Mouse (Mus musculus): ENCODE data around the gene Dapk3. TPM values are rescaled to one million over a fixed set of nuclear protein-coding genes. Genes with fewer than 3 reads are reported as not detected.
A peak's percentile ranks its signal among the peaks of the same experiment; 100 is the strongest.
"Not testable (repeated sequence)": the region's sequence is repeated elsewhere in the genome, so short reads cannot be mapped to it uniquely, and the experiment has no call there.

The Dapk3 gene
- polyA plus RNA-seq, 1 experiment from 2014 or later = 56.4 TPM

- not testable (repeated sequence) for H3K36me3 ChIP-seq (ENCODE audit: control insufficient read depth, insufficient read depth, low read length); H3K4me1 ChIP-seq (ENCODE audit: control insufficient read depth, insufficient read depth, low read length); DNase-seq (ENCODE audit: low spot score); H3K9me3 ChIP-seq (ENCODE audit: control insufficient read depth, low read length); H3K27me3 ChIP-seq (ENCODE audit: control insufficient read depth, insufficient read depth, low read length); ATAC-seq (ENCODE audit: insufficient read depth, low FRiP score, low TSS enrichment); H3K4me3 ChIP-seq (ENCODE audit: low read depth, low read length); H3K27ac ChIP-seq (ENCODE audit: low read depth, low read length); H3K9ac ChIP-seq (ENCODE audit: low read length); H3K4me2 ChIP-seq (ENCODE audit: low read depth)
- 23% methylated on average over 1 of the region's 1 CpGs for WGBS
These were observed 34.5 kb downstream of the Dapk3 start for GRCm38 (mm10) chr10:81217267-81217666.

- peak; percentile 61 for DNase-seq (ENCODE audit: low spot score)
- H3K4me2 ChIP-seq (ENCODE audit: low read depth) = no peak overlapping the region
- H3K4me3 ChIP-seq (ENCODE audit: low read depth, low read length) = no peak overlapping the region
- no peaks in the 10 kb centered on the region for H3K9me3 ChIP-seq (ENCODE audit: control insufficient read depth, low read length)
- H3K36me3 ChIP-seq (ENCODE audit: control insufficient read depth, insufficient read depth, low read length) = no peaks in the 10 kb centered on the region
- H3K9ac ChIP-seq (ENCODE audit: low read length) = no peak overlapping the region
- no peak overlapping the region for H3K27ac ChIP-seq (ENCODE audit: low read depth, low read length)
- peak; percentile 53; the same call in 1 of the 2 replicates for ATAC-seq (ENCODE audit: insufficient read depth, low FRiP score, low TSS enrichment)
- WGBS = 43% methylated on average over 7 of the region's 7 CpGs
- H3K27me3 ChIP-seq (ENCODE audit: control insufficient read depth, insufficient read depth, low read length) = no peaks in the 10 kb centered on the region
- no peaks in the 10 kb centered on the region for H3K4me1 ChIP-seq (ENCODE audit: control insufficient read depth, insufficient read depth, low read length)
These were observed 35.2 kb downstream of the Dapk3 start for GRCm38 (mm10) chr10:81217964-81218363.

GRCm38 (mm10) chr10:81221402-81222015 is 38.7 kb downstream of the Dapk3 start:
- Histone ChIP-seq H3K9me3 (ENCODE audit: control insufficient read depth, low read length) (no peaks in the 10 kb centered on the region), H3K36me3 (ENCODE audit: control insufficient read depth, insufficient read depth, low read length) (no peaks in the 10 kb centered on the region), H3K4me2 (ENCODE audit: low read depth) (no peak overlapping the region), H3K27ac (ENCODE audit: low read depth, low read length) (no peak overlapping the region), H3K27me3 (ENCODE audit: control insufficient read depth, insufficient read depth, low read length) (no peaks in the 10 kb centered on the region), H3K4me1 (ENCODE audit: control insufficient read depth, insufficient read depth, low read length) (no peaks in the 10 kb centered on the region), H3K9ac (ENCODE audit: low read length) (no peak overlapping the region), H3K4me3 (ENCODE audit: low read depth, low read length) (no peak overlapping the region)
- ATAC-seq (ENCODE audit: insufficient read depth, low FRiP score, low TSS enrichment) = no peak
- 82% methylated on average over 5 of the region's 5 CpGs for WGBS
- no peak for DNase-seq (ENCODE audit: low spot score)

GRCm38 (mm10) chr10:81223731-81224130 is 40.9 kb downstream of the Dapk3 start:
- not testable (repeated sequence) for H3K9me3 ChIP-seq (ENCODE audit: control insufficient read depth, low read length); H3K27me3 ChIP-seq (ENCODE audit: control insufficient read depth, insufficient read depth, low read length); H3K4me1 ChIP-seq (ENCODE audit: control insufficient read depth, insufficient read depth, low read length); H3K27ac ChIP-seq (ENCODE audit: low read depth, low read length); H3K9ac ChIP-seq (ENCODE audit: low read length); H3K4me3 ChIP-seq (ENCODE audit: low read depth, low read length); H3K36me3 ChIP-seq (ENCODE audit: control insufficient read depth, insufficient read depth, low read length); DNase-seq (ENCODE audit: low spot score); ATAC-seq (ENCODE audit: insufficient read depth, low FRiP score, low TSS enrichment); H3K4me2 ChIP-seq (ENCODE audit: low read depth)
- 56% methylated on average over 2 of the region's 2 CpGs for WGBS

GRCm38 (mm10) chr10:81229735-81230437 is 47.1 kb downstream of the Dapk3 start:
- no peak overlapping the region for H3K27ac ChIP-seq (ENCODE audit: low read depth, low read length)
- H3K36me3 ChIP-seq (ENCODE audit: control insufficient read depth, insufficient read depth, low read length) = no peaks in the 10 kb centered on the region
- H3K4me2 ChIP-seq (ENCODE audit: low read depth) = peak overlapping the region; percentile 45
- H3K9me3 ChIP-seq (ENCODE audit: control insufficient read depth, low read length) = no peaks in the 10 kb centered on the region
- H3K4me3 ChIP-seq (ENCODE audit: low read depth, low read length) = peak overlapping the region; percentile 34
- peaks cover 22% of the 10 kb centered on the region for H3K27me3 ChIP-seq (ENCODE audit: control insufficient read depth, insufficient read depth, low read length)
- WGBS = 14% methylated on average over 20 of the region's 20 CpGs
- no peaks in the 10 kb centered on the region for H3K4me1 ChIP-seq (ENCODE audit: control insufficient read depth, insufficient read depth, low read length)
- ATAC-seq (ENCODE audit: insufficient read depth, low FRiP score, low TSS enrichment) (no peak), DNase-seq (ENCODE audit: low spot score) (no peak)
- peak overlapping the region; percentile 48 for H3K9ac ChIP-seq (ENCODE audit: low read length)

GRCm38 (mm10) chr10:81230438-81231332 is 47.9 kb downstream of the Dapk3 start, which contains the start of gene Atcay:
TSS of gene Atcay (minus strand) at chr10:81230833.
- Histone ChIP-seq H3K27ac (ENCODE audit: low read depth, low read length) (peak within 1 kb of the TSS; percentile 49; the same call in 1 of the 2 replicates), H3K27me3 (ENCODE audit: control insufficient read depth, insufficient read depth, low read length) (peaks cover 22% of the 10 kb centered on the region), H3K36me3 (ENCODE audit: control insufficient read depth, insufficient read depth, low read length) (no peaks in the 10 kb centered on the region), H3K4me3 (ENCODE audit: low read depth, low read length) (peak within 1 kb of the TSS; percentile 34), H3K9ac (ENCODE audit: low read length) (peak within 1 kb of the TSS; percentile 48), H3K9me3 (ENCODE audit: control insufficient read depth, low read length) (no peaks in the 10 kb centered on the region), H3K4me2 (ENCODE audit: low read depth) (peak within 1 kb of the TSS; percentile 45), H3K4me1 (ENCODE audit: control insufficient read depth, insufficient read depth, low read length) (no peaks in the 10 kb centered on the region)
- WGBS = 8% methylated on average over 27 of the region's 27 CpGs
- ATAC-seq (ENCODE audit: insufficient read depth, low FRiP score, low TSS enrichment) (peak; percentile 77), DNase-seq (ENCODE audit: low spot score) (peak; percentile 64)

DNA sequence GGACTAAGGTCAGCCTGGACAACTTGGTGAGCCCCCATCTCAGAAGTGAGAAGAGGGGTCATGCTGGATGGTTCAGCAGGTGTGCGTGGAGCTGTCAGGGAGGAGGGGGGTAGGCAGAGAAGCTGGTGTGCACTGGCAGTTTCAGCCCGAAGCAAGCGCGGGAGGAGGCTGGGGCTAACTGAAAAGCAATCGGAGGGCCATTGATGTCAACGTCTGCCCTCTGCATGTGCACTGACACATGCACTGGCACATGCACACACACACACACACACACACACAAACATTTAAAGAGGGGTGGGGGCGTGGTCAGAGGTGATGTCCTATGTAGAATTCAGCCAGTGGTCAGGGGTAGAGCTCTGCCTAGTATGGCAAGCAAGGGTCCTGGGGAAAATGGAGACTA is 48.6 kb downstream of the Dapk3 start:
- Histone ChIP-seq H3K27me3 (ENCODE audit: control insufficient read depth, insufficient read depth, low read length) (peaks cover 22% of the 10 kb centered on the region), H3K4me3 (ENCODE audit: low read depth, low read length) (no peak overlapping the region), H3K4me1 (ENCODE audit: control insufficient read depth, insufficient read depth, low read length) (no peaks in the 10 kb centered on the region), H3K4me2 (ENCODE audit: low read depth) (no peak overlapping the region), H3K27ac (ENCODE audit: low read depth, low read length) (no peak overlapping the region), H3K9ac (ENCODE audit: low read length) (no peak overlapping the region), H3K36me3 (ENCODE audit: control insufficient read depth, insufficient read depth, low read length) (no peaks in the 10 kb centered on the region), H3K9me3 (ENCODE audit: control insufficient read depth, low read length) (no peaks in the 10 kb centered on the region)
- DNase-seq (ENCODE audit: low spot score) = no peak
- 61% methylated on average over 7 of the region's 7 CpGs for WGBS
- no peak for ATAC-seq (ENCODE audit: insufficient read depth, low FRiP score, low TSS enrichment)

DNA sequence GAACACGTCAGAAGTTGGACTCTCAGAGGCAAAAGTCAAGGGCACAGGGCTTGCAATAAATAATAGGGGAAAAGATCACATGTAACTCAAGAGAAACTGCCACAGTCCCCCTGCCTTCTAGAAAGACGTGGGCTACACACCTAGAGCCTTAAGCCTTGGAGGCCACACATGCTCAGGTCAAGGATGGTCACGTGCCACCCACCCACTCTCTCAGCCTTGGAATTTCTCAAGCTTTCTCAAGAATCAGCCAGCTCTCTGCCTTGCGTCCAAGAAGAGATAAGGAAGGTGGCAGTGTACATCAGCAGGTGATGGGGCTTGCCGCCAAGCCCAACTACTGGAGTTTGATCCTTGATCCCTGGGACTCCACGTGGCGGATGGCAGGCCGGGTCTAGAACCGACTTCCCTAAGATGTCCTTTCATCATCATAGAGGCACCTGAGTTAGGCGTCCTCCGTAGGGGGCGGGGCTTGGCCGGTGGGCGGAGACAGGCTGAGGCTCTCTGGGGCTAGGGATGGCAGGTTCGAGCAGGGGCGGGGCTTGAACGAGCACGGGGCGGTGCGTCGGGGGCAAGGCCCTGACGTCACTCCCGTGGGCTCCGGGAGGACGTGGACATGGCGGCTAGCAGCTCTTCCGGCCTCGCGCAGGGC is 49.9 kb downstream of the Dapk3 start, which contains the start of gene Zfr2:
Gene Zfr2 (plus strand): TSS at position 576 of the 646 bp plus-strand sequence.
- Histone ChIP-seq H3K27ac (ENCODE audit: low read depth, low read length) (no peak within 1 kb of the TSS), H3K36me3 (ENCODE audit: control insufficient read depth, insufficient read depth, low read length) (no peaks in the 10 kb centered on the region), H3K4me1 (ENCODE audit: control insufficient read depth, insufficient read depth, low read length) (no peaks in the 10 kb centered on the region), H3K4me2 (ENCODE audit: low read depth) (peak within 1 kb of the TSS; percentile 76), H3K9ac (ENCODE audit: low read length) (peak within 1 kb of the TSS; percentile 74), H3K27me3 (ENCODE audit: control insufficient read depth, insufficient read depth, low read length) (peaks cover 22% of the 10 kb centered on the region), H3K4me3 (ENCODE audit: low read depth, low read length) (peak within 1 kb of the TSS; percentile 71), H3K9me3 (ENCODE audit: control insufficient read depth, low read length) (no peaks in the 10 kb centered on the region)
- 8% methylated on average over 29 of the region's 29 CpGs for WGBS
- peak; percentile 89 for DNase-seq (ENCODE audit: low spot score)
- peak; percentile 71 for ATAC-seq (ENCODE audit: insufficient read depth, low FRiP score, low TSS enrichment)

Measured in neural tube, embryonic 11.5 days (tissue).